Mouse (Mus musculus) left cerebral cortex, adult 18-20 months (tissue): ENCODE results near the gene Mccc1. TPM values are rescaled to one million over a fixed set of nuclear protein-coding genes. Genes with fewer than 3 reads are reported as not detected.
A peak's percentile ranks its signal among the peaks of the same experiment; 100 is the strongest.

ENCODE experiments used
- DNase-seq, 2 experiments: peaks; one replicate each; pipeline ENCODE4 v3.0.0; 2021 to 2022; ENCODE audit warnings: low spot score in 2 of 2, mixed read lengths in 1 of 2
- long read RNA-seq, 2 experiments: library from polyadenylated mRNA; stranded (forward); transcript quantifications; one replicate each; pipeline ENCODE4 v2.0.0; 2021
- total RNA-seq, 2 experiments: library from RNA; stranded (reverse); gene quantifications; 2 replicates each; pipeline ENCODE4 v1.2.3; 2021

The Mccc1 gene
- total RNA-seq, result 10 to 100 TPM; 30.8 to 33.3 TPM
- long read RNA-seq, experiment 1, transcript Mccc1-201 (19 exons, 2,455 nt), result major isoform, 31 of 55 reads
- long read RNA-seq, experiment 1, partial matches to known transcripts, result 10 of 55 reads
- long read RNA-seq, experiment 1, other reads (novel, unspliced or antisense), result 14 of 55 reads
- long read RNA-seq, experiment 2, transcript Mccc1-201 (19 exons, 2,455 nt), result major isoform, 18 of 35 reads
- long read RNA-seq, experiment 2, partial matches to known transcripts, result 5 of 35 reads
- long read RNA-seq, experiment 2, other reads (novel, unspliced or antisense), result 12 of 35 reads

DNA sequence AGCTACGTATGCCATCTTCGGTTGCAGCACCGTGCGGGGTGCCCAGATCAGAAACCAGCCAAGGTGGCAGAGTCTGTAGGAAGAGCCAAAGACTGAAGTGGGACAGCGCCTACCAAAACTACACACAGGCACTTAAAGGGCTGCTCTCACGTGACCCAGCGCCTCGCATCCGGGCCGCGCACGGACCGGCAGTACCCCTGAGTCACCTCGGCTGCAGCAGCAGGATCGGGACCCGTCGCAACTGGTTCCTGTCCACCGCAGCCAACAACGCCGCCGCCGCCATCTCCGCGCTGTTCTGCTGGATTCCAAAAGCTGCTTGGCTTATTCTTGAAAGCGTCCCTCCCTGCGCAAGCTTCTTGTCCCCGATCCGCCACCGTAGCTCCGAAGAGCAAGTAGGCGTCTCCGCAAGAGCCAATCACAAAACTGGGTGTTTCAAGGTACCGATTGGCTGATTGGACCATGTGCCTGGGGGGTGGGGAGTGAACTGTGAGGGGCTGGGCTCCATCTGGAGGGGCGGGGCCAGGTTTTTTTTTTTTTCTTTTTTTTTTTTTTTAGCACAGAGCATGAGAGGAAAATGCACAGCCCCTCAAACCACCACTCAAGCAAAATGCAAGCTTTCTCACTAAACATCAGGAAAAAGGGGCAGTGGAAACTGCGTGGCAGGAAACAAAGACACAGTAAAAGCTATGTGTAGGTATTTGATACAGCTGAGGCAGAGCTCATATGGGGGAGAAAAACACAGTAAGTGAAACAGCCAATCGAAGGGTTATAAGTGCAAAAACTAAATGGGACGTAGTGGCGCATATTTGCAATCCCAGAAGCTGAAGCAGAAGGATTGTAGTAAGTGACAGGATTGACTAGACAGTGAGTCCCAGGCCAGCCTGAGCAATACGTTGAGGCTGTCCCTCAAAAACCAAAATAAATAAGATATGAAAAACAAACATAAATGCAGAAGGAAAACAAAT lies at the start of gene Mccc1:
Mccc1 (minus strand) TSS at position 404 of the 965 bp plus-strand sequence.
- peak; percentile 96 to 97 for DNase-seq

DNA sequence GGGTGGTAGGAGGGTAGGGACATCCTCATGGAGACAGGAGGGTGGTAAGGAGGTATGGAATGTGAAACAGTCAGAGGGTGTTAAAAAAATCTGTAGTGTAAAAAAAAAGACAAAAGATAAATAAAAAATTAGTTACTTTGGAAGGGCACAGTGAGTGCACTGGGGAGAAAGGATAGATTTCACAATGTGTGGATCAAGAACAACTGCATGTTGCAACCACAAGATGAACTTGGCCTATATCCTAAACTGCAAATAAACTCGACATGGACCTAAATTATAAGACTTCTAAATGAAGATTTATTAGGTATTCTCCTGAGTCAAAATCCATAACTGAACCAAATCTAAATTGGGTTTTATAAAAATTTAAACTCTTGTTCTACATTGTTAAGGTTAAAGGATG lies 48.6 kb upstream of the Mccc1 start:
- DNase-seq, result no peak

DNA sequence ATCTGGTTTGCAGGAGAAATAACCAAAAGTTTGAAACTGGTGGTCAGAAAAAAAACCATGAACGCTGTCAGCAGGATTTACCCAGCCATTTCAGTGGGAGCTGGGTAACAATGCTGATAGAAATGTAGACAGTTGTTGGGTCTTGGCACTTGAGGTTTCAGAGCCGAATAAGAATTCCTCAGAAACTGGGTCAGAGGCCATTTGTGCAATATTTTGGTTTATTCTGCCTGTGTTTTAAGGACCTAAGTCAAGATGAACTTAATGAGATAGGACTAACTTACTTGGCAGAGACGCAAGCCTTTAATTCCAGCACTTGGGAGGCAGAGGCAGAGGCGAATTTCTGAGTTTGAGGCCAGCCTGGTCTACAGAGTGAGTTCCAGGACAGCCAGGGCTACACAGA lies 44.6 kb upstream of the Mccc1 start:
- no peak for DNase-seq

DNA sequence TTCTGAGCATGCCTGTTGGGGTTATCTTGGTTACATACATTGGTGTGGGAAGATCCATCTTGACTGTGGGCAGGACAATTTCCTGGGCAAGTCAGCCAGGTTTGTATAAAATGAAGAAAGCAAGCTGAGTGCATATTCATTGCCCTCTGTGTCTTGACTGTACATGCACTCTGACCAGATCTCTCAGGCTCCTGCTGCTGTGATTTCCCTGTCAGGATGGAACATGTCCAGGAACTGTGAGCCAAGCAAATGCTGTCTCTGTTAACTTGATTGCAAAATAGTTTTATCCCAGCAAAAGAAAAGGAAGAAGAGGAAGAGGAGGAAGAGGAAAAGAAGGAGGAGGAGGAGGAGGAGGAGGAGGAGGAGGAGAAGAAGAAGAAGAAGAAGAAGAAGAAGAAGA lies 44.0 kb upstream of the Mccc1 start:
- no peak for DNase-seq

DNA sequence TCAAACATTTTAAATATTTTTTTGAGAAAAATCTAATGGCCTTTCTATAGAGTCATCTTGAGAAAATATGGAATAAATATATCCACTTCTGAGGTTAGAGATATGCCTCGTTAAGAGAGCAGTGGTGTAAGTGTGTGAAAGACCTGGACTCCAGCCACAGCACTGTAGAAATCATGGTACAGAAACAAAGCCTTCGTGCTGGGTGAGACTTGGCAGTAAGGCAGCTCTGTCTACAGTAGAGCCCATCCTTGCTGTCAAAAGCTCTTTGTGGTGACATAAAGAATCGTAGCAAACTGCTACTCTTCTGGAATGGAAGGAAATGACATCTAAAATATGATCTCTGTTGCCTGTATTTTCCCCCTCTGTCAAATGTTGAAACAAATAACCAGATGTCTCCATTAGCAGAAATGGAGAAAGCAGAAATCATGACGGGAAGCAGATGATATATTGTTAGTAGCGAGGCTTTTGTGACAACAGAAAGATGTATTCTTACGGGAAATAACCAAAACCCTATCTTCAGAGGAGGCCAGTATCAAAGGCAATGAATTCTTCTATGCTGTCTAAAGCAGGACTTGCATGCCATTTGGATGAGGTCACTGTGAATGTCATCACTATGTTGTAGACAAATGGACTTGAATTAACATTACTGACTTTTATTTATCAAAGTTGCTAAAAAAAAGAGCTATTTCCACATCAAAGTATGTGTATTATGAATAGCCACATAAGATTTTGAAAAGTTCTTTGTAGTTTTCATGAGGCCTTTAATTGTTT lies 31.4 kb upstream of the Mccc1 start:
- DNase-seq, result no peak

DNA sequence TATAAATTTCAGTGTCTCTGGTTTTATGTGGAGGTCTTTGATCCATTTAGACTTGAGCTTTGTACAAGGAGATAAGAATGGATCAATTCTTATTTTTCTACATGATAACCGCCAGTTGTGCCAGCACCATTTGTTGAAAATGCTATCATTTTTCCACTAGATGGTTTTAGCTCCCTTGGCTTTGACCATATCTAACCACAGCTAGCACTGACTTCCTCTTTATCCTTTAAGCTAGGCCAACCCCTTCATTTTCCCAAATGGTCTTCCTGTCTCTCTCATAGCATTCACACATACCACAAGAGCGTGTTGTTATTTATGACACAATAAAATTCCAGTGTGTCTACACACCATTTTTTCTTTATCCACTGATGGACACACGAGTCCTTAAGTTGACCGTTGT lies 29.5 kb upstream of the Mccc1 start:
- DNase-seq, result no peak

DNA sequence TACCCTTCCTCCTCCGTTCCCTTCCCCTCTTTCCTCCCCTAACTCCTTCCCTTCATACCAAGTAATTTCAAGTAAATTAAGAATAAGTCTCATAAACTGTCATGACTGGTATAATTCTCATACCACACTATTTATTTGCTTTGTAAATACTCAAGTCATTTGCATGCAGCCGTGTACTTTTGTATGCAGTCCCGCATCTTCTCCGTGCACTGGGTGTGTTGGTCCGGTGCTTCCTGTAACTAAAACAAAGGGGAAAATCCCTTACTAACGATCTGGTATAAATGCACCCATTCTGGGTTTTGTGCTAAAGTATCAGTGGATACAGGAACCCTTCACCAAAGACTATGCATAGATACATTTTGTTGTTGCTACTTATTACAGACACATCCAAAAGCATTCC lies 25.3 kb upstream of the Mccc1 start:
- no peak for DNase-seq

DNA sequence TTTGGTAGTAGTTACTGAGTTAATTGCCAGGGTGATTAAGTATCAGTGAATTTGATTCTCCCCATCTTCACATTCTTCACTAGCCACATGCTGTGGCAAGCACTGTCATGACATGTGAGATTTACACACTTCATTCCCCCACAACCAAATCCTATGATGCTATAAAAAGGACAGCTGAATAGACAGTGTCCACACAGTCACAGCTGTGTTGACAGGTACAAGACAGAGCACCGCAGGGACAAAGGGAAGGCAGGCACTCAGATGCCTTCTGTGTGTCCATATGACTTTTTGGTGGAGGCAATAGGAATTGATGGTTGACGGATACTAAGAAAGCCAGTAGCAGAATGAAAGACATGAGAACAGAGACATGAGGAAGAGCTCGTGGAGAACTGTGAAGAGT lies 10.8 kb upstream of the Mccc1 start:
- DNase-seq, result no peak

DNA sequence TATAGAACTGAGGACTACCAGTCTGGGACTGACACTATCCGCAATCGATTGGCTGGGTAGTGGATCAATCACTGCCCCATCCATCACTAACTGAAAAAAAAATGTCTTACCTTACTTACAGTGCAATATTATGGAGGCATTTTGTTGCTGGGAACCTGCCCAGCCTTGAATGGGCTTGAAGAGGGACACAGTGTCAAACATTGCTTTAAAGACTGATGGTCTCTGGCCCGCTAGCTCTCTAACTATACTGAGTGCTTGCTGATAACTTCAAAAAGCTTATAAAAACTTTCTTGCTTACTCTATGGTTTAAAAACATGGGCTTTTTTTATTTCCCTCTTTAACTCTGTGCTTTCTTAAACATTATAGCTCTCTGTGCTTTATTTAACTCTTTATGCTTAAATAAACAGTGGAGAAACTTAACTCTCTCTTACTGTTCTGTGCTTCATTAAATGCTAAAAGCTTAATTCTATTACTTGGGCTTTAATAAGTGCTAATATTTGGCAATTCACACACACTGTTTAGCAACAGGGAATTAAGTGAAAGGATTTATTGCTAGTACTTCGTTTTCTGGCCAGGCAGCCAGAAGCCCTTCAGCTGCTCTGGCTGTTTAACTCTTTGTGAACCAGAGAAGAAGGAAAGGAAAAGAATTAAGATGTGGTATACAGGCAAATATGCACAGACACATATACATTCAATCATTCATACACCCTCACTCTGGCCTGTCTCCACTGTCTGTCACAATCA lies 8.1 kb upstream of the Mccc1 start:
- DNase-seq, result no peak

DNA sequence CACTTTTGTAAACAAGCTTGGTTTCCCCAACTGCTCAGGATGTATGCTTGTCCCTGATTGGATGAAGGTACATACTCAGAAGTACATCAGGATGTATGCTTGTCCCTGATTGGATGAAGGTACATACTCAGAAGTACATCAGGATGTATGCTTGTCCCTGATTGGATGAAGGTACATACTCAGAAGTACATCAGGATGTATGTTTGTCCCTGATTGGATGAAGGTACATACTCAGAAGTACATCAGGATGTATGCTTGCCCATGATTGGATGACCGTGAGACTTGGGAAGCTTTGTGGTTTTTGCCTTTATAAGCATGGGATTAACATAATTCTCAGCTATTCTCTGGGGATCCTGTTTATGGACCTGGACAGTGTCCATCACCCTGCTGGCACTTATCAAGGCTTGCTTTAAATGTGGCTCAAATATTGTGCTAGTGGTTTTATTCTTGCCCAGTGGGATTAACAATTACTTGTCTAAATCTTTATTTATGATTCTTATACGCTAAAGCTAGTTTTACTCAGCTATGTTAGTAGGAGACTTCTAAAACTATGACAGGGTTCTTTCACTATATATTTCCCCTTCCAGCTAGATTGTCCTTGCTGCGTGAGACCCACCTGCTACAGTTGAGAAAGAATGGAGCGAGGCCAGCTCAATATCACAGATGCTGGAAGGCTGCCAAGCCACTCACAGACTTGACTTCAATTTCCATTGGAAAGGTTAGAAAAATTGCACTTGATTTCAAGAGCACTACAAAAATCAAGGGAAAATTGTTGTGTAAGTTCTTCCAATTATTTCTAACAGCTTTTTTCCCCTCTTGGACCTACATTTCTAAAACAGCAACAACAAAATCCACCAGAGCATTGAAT lies 3.8 kb upstream of the Mccc1 start:
- DNase-seq, result no peak

DNA sequence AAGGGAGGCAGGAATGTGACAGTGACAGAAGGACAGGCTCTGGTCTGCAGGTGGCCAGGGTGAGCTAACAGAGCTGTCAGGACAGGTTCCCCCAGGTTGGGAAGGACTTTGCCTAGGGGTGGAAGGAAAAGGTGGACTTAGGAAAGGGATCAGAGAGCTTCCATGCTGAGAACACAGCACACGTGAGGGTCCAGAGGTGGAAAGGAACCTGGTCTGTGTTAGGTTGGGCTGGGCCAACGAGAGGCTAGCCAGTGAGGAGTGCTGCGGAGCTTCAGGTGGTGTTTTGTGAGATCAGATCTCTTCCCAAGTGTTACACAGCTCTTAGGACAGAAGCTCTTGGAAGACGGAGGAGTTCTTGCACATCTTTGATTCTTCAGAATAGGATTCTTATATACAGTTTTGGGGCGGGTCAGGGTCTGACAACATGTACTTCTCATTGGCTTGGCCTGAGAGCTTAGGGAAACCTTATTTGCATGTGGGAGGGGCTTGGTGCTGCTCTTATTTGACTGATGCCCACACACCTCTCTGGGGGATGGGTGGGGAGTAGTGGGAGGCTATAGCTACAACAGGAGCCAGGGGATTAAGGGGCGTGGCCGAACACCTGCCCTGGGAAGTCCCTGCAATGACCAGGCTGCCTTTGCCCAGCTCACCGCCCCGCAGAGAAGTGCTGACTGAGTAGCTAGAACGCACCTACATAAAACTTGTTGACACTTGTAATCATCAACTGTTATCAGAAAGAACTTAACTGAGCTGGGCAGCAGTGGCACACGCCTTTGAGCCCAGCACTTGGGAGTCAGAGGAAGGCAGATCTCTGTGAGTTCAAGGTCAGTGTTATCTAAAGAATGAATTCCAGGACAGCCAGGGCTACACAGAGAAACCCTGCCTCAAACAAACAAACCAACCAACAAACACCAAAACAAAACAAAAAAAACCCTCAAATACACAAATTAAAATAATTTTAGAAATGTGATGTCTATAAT lies 5.6 kb downstream of the Mccc1 start:
- DNase-seq, result no peak

DNA sequence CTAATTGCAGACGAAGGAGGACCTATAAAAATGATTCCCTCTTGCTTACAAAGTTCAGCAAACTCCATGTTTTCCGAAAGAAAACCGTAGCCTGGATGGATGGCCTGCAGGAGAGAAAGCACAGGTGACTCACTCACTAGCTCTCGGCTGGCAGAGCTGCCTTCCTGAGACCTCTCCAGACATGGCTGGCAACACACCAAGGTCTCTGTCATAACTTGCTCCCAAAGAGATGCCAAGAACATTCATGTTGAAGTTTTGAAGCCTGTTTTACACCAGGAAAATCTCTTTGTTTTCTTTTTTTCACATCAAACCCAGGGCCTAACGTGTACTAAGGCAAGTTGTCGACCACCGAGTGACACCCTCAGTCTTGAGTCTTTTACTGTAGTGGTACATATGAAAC lies 9.8 kb downstream of the Mccc1 start:
- DNase-seq, result no peak

DNA sequence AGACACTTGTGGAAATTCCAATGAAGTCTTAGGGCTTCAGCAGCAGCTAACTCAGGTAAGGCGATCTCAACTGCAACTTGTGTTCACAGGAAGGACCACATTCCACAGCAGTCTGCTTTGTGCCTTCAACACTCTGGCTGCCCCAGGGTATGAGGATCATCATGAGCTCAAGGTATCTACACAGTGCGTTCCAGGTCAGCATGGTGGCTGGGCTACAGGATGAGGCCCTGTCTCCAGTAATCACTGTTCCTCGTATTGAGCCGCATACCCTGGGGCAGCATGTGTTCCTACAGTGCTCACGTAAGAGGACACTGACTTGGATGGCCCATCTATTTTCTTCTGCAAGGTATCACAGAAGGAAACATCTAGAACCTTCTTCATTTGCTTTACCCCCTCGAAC lies 12.4 kb downstream of the Mccc1 start:
- no peak for DNase-seq

DNA sequence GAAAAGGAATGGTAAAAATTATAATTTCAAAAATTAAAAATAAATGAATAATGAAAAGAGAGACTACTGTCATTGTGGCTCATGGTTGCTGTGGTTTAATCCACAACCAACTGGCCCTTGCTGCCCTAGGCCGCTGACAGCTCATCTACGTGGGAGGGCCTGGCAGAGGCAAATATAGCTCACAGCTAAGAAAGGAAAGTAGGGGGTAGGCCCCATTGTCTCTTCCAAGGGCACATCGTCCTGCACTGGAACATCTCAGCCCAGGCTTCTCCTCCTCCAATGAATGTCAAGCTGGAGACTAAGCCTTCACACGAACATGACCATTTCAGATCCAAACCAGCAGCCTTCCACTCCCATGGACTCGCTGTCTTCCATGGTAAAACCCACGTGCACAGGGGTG lies 14.2 kb downstream of the Mccc1 start:
- no peak for DNase-seq

DNA sequence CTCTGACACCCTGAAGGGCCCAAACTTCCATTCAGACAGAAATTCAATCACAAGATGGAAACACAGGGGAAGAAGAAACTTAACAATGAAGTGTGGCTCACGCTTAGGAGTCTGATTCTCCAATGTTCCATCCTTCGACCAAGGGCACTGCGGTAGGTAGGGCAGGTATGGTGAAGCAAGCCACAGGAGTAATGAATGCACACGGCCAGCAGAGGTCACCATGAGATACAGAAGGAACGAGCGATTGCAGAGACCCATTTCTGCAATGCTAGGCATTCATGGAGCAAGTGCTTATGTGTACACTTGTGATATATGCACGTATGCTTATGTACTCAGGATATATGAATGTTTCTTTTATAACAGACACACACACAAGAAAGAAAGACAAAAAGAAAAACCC lies 26.9 kb downstream of the Mccc1 start:
- peak in 1 of 2 experiments; percentile 15 for DNase-seq

DNA sequence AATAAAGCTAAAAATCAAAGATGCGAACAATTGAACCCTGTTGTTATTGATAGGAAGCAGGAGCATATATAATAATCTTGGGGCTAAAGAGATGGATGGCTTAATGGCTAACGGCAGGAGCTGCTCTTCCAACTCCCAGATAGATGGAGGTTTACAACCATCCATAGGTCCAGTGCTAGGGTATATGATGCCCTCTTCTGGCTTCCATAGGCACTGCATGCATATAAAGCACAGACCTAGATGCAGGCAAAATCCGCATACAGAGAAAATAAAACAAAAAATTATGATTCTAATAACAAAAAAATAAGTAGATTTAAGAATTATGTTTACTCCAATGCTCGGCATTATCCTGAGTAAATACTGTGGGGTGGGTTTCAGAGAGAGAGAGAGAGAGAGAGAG lies 27.5 kb downstream of the Mccc1 start:
- peak in 1 of 2 experiments; percentile 21 for DNase-seq

DNA sequence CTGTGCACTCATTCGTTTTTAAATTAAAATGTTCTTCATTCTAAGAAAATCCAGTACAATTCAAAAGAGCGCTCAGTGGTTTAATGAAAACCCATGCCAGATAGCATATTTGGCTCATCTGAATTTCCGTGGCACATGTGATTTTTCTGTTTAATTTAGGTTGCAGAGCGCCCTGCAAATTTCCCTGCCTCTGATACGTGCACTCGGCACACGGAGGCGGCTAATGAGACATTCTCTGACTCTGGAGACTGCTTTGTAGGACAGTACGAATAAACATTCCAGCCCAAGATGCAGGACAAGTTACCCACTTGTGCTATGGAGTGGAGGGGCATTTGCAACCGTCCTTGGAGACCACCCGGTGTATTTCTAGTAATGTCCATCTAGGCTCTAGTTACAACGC lies 29.3 kb downstream of the Mccc1 start:
- DNase-seq, result no peak

DNA sequence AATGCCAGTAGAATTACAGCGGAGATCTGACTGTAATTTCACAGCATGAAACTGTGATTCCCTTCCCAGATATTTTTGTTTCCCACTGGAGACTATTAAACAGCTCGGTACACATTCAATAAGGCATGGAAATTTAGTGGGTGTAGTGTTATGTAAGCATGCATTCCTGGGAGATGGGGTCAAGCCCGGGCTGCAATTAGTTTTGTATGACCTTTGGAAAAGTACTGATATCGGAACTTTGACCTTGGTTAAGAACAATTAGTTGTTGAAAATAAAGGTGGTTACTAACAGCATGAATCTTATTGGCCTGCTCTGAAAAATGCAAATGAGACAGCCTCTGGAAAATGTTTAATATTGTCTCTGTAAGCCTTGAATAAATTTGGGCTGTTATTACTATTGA lies 30.0 kb downstream of the Mccc1 start:
- DNase-seq, result no peak
